Mouse (Mus musculus): ENCODE data around the gene Cabp2.

DNA sequence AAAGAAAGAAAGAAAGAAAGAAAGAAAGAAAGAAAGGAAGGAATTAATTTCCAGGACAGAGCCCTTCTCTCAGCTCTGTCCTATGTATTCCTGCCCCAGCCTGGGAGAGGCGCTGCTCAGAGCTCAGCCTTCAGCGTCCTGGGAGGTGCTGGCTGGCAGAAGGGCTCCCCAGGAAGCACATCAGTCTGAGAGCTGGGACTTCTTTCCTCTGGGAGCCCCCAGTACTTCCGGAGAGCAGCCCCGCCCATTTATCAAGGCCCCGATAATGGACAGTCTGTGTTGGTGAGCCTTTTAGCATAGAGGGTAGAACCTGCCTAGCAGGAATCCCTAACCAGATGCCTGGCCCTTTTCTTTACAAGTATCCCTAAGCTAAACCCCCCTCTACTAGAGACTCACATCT, 6.8 kb downstream of the Cabp2 start:
- no peak for TF ChIP-seq CTCF (IDR thresholded peaks at IDR 0.05)
- TF ChIP-seq POLR2A (IDR thresholded peaks at IDR 0.05; ENCODE audit: insufficient read depth, low read depth, low read length): no peak
